Mouse (Mus musculus): ENCODE measurements at regions not wholly inside any gene's neighbourhood (a gene's known extent, or its start where the extent isn't known, plus 50 kb on each side); places are given as distances from the start of the nearest gene placed in this dataset.

DNA sequence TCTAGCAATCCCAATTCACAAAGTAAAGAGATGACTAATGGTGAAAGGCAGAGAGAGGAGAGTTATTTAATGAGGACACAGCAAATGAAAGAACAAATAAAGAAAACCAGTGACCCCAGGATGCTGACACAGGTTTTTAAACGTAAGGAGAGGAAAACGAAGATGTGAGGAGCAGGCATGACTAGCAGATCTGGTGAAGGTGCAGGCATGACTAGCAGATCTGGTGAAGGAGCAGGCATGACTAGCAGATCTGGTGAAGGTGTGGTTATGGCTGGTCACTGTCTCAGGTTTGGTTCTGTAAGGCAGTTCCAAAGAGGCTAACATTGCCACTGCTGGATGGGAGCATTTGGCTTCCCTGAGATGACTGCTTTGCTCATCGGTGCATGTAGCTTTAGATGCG is 57.0 kb downstream of the Mbl2 start:
- no peak for DNase-seq

DNA sequence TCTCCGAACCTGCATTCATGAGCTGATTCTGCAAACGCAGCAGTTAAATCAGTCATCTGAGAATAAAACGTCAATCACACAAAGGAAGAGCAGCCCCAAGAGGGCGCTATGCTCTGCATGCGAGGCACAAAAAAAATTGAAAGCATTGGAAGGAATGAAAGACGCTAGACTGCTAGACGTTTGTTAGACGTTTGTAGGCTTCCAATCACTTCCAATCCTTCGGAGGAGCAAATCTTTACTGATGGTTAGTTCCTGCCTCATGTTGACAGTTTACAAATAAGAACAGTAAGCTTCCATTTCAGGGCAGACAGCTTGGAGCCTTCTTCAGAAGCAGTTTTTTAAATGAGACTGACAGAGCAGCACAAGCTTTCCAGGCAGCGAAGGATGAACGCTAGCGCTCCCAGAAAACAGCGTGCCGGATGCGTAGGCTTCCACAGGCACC is 62.5 kb downstream of the Mbl2 start:
- DNase-seq, result peak; percentile 5

DNA sequence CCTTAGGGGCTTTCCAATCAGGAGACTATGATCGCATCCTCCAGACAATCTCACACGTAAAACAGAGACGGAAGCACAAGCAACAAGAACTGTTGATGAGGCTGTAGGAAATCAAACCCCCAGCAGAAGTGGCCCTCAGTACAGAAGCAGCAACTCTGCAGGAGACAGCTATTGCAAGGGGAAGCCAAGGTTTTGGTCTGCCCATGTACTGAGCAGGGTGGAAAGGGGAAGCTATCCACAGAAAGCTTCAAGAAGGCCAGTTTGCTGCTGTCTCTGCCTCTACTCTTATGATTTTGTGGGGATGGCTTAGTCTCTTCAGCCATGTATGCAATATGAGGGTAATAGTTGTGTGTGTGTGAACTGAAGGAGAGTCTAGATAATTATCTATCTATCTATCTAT is 63.3 kb downstream of the Mbl2 start:
- no peak for DNase-seq

DNA sequence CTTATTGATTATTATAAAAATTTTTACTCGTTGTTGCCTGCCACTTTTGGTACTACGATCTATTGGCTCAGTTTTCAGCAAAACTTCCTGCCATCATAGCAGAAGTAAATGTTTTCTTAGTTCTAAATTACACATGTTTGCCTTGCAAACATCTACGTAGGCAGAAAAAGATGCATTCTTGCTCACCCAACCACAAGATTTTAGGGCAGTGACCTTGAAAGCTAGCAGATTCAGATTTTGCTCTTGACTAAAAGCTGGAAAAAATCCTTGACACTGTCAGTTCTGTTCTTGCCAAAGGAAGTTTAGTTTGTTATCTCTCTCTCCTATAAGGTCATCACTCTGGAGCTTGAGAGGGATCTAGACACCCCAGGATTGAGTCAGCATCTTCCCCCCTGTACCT is 66.8 kb downstream of the Mbl2 start:
- no peak for DNase-seq

DNA sequence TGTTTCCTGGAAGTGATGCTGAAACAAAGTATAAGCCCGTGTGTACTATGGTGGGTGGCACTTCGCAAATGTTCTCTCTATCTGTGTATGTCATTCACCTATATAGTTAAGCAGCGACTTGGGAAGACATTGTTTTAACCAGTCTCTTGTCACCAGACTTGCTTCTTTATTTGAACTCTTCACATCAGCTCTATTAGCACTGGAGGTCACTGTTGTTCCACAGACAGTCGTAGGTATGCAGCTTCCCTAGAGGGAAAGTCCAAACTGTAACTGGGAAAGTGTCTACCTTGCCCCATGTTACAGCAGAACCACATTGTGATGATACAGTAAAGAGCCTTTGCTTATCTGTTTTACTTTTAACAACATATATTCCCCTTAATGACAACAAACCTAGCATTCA is 69.5 kb downstream of the Mbl2 start:
- no peak for DNase-seq

DNA sequence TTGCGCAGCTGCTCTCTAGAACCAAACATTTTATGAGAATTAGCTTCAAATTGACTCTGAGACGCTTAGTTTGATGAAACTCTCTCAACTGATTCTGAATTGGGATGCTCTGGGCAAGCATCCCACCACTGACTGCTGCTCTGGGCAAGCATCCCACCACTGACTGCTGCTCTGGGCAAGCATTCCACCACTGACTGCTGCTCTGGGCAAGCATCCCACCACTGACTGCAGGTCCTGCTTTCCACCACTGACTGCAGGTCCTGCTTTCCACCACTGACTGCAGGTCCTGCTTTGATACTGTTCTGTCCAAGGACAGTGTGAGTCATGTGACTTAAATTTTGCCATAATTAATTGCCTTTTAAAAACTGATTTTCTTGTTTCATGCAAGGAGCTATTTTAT is 73.6 kb downstream of the Mbl2 start:
- DNase-seq, result peak; percentile 2

DNA sequence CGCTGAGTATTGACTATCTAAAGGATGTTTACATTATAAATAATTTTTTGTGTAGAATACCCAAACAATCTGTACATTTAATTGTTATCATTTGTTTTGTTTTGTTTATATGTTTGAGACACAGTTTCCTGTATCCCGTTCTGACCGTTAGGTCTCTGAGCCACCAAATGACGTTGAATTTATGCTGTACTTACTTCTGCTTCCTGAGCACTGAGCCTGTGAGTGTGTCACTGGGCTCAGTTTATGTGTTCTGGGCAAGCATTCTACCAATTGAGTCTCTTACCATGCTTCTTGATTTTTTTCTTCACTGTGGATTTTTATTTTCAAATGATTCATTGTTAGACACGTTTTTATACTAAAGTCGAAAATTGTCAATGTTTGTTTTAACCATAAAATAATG is 74.2 kb downstream of the Mbl2 start:
- DNase-seq, result no peak

GRCm38 (mm10) chr19:30317314-30317713 is 84.6 kb downstream of the Mbl2 start:
- no peak for DNase-seq

DNA sequence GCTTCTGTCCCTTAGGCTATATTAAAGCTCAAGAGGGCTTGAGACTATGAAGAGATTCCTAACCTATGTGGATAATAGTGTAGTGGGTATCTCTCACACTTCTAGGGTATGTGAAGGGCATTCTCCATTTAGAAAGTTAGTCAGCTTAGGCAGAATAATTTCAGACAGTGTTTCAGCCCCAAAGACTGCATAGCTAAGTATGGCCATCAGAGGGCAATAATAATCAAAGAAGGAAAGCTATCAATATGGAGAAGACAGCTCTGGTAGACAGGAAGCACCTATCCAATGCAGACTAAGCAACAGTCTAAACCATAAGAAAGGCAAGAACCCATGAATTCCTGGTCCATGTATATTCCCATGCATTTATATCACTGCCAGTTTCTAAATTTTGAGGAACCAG is 95.0 kb downstream of the Mbl2 start:
- no peak for DNase-seq

GRCm38 (mm10) chr19:30328886-30329285 is 96.1 kb downstream of the Mbl2 start:
- DNase-seq, result no peak

- no peak for DNase-seq
These were observed 98.0 kb downstream of the Mbl2 start for GRCm38 (mm10) chr19:30330792-30331191.

DNA sequence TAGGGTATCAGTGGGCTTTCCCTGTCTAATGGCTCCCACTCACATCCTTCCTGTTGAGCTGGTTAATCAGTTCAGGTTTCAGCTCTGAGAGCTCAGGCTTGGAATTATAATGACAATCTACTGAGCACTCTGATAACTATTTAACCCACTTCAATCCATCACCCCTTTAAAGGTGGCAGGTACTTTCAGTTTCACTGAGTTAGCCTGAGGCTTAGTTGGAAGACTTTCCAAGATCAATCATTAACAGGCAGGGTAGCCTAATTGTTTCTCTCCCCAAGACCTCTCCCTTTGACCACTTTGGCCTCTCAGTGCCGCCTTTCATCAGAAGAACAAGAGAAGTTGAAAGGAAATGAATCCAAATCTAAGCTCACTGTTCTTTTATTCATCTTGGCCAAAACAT is 99.1 kb downstream of the Mbl2 start:
- DNase-seq, result no peak

DNA sequence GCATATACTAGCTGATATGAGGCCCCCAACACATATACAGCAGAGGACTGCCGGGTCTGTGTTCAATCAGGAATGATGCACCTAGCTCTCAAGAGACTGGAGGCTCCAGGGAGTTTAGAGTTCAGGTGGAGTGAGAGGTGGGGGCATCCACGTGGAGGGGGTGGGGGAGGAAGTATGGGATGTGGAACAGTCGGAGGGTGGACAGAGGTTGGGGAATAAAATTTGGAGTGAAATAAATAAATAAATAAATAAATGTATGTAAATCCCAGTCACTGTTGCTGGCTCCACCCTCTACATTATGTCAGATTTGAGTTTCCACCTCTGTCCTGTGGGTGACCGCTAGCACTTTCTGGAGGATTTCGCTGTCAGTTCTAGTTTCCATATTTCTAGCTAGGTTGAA is 111.7 kb downstream of the Mbl2 start:
- DNase-seq, result no peak

- DNase-seq, result no peak
These were observed 116.2 kb downstream of the Mbl2 start for GRCm38 (mm10) chr19:30348924-30349323.

DNA sequence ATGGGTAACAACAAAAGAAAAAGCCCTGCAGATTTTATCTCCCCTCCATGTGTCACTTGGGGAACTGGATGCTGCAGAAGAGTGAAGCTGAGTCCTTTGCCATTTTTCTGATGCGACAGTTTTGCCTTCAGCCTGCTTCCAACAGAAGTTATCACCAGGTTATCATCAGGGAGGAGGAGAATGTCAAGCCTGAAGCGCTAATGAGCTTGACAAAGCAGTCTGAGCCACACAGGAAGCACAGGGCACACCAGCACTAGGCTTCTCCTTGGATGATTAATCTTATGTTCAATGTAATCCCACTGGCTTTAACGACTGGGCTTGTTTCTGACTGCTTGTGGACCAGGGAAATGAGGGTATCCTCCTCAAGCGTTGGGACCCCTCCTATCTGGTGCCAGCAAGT is 122.2 kb downstream of the Mbl2 start:
- DNase-seq, result no peak

GRCm38 (mm10) chr19:30358961-30359360 is 126.2 kb downstream of the Mbl2 start:
- DNase-seq, result no peak

DNA sequence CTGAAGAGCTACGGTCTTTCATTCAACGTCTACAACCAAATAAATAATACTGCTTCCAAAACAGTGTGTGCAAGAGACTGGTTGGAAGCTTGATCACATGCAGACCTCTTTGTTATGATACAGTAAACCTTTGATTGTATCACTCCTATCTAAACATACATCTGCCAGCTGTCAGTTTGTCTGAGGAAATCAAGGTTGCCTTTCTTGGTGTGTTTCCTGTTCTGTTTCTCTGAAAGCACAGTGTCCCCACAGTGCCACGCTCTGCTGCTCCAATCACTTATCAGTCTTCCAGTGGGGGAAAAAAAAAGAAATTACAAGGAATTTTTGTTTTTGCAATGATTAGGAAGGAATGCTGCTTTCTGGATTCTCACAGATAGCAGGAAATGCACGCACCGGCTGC is 139.2 kb downstream of the Mbl2 start:
- DNase-seq, result no peak

DNA sequence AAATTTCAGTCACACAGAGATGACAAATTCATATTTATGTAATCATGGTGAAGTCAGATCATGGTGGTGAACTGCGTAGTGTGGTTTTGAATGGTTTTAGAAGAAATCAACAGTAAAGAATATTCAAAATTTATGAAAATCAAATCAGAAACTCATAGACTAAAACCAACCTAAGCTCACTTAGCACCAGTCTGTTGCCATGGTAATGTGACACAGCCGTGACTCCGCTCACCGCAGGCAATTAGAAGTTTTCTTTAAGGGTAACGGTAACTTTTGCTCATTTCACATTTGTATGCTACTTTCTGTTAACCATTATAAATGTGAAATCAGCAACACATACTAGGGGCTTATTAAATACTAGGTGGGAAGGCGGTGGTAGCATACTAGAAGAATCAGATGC is 147.0 kb downstream of the Mbl2 start:
- no peak for DNase-seq

DNA sequence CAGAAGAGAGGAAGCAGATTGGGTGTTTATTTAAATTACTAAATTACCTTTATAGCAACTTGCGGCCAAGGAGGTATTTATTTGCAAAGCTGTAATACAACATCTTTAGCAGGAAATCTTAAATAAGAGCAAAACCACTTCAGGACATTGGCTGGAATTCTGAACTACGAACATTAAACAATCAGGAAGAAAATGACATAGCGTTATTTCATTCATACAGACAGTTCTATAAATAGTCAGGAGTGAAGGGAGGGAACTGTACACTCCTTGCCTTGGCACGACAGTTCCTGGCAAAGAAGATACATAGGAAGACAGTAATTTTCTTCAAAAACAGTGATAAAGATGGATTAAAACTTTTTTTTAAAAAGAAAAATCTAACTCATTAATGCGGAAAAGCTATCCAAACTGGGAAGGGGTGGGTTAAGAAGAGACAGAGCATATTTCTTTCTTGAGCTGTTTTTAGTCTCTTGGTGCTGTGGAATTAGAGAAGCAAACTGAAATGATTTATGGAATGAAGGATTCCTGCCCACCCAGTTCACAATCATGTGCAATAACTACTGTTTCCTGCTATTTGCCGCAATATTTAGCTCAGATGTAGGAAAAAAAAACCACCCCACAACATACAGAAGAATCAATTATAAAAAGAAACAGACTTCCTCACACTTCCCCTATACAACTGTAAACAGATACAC is 147.9 kb downstream of the Mbl2 start:
- DNase-seq, result no peak

- no peak for DNase-seq
These were observed 155.7 kb downstream of the Dkk1 start for GRCm38 (mm10) chr19:30393791-30394190.

DNA sequence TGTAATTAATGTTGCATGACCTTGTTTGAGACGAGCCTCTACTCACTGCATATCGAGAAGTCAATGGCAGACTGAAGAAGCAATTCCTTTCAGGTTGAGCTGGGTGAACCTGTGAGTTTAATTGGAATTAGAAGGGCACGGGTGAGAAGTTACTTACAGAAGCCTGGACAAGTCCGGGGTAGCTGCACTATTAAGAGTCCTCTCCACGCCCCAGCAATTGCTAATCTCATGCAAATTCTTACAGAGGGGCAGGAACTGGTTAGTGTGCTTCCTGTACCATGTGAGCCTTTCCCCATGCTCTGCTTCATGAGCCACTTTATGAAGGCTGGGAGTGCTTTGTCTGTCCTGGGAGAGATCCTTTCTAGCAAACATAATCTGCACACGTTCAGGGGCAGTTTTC is 142.5 kb downstream of the Dkk1 start:
- DNase-seq, result no peak

- no peak for DNase-seq
These were observed 129.7 kb downstream of the Dkk1 start for GRCm38 (mm10) chr19:30419556-30420280.

DNA sequence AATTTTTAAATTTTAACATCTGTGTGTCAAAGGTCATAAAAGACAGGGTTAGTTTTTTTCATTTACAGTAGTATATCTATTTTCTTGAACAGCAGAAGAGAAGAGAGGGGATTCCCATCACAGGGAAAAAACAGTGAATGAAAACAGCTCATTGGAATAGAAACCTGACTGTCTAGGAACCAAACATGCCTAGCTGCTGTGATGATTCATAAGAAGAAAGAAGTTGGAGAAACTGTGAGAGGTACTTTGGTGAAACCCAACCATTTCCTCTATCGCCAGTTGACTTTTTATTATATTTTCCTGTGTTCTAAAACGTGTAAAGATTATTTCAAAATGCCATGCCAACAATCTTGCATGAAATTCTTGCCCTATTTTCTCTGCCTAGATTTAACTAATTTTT is 123.8 kb downstream of the Dkk1 start:
- DNase-seq, result no peak

DNA sequence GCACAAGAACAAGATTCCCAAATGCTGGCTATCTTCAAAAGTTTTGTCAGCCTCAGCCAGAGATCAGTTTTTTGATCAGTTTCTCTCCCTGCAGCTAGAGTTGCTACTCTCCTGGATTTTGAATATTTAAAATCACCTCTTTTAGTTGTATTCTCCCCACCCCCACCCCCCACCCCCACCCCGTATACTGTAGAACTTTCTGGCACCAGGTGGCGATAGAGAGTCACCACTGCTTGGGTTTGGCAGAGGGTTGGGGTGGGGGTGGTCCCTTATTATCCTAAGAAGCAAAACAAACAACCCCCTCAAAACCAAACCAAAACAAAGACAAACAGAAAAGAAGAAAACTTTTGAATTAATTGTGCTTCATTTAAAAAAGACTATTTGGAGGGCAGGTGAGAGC is 122.0 kb downstream of the Dkk1 start:
- DNase-seq, result no peak

DNA sequence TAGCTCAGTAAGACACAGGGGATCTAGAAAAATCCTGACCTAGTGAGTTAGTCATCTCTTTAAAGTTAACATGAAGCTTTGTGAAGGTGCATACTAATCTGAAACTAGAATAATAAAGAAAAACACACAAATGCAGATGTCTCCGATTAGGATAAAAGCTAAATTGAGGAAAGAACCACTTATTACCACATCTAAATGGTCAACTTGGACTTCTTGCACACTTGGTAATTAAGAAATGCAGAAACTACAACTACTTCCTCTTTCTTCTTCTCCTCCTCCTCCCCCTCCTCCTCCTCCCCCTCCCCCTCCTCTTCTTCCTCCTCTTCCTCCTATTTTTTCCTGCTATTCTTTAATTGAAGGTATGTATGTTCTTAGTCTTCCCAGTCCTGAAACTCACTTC is 116.3 kb downstream of the Dkk1 start:
- DNase-seq, result no peak

Measured in layer of hippocampus, adult 9-11 months (tissue).